Mouse (Mus musculus) heart, adult 2 months (tissue): ENCODE results near the gene Mpv17l2.

ENCODE experiments used
- CTCF ChIP-seq: fragments of 200-600 bp; IDR thresholded peaks from 2 replicates; pipeline ENCODE4 v1.8.1; 2022; ENCODE audit warnings: antibody characterized with exemption, mild to moderate bottlenecking, moderate library complexity
- EP300 ChIP-seq: fragments of 200-500 bp; IDR thresholded peaks from 2 replicates; pipeline ENCODE4 v1.6.1; 2011; ENCODE audit warnings: low read depth, low read length, control low read depth; ENCODE audit not compliant: insufficient read depth

- no peak for TF ChIP-seq CTCF
- no peak for TF ChIP-seq EP300
Observed at GRCm38 (mm10) chr8:70725792-70726447, 34.8 kb downstream of the Mpv17l2 start.
